Mouse (Mus musculus): ENCODE data around the gene Zfp61.
A peak's percentile ranks its signal among the peaks of the same experiment; 100 is the strongest.

The Zfp61 gene

GRCm38 (mm10) chr7:24260000-24260312, 41.1 kb downstream of the Zfp61 start:
- DNase-seq (ENCODE audit: low spot score in 2 of 2): no peak

- no peak for DNase-seq (ENCODE audit: low spot score in 2 of 2)
Measured at GRCm38 (mm10) chr7:24259306-24259999, 41.6 kb downstream of the Zfp61 start.

GRCm38 (mm10) chr7:24254633-24255474, 46.2 kb downstream of the Zfp61 start, which contains the start of gene Zfp108:
Gene Zfp108 (plus strand): TSS chr7:24254794.
- peak; percentile 30 to 68 for DNase-seq (ENCODE audit: low spot score in 2 of 2)

- DNase-seq (ENCODE audit: low spot score in 2 of 2): no peak
Measured at GRCm38 (mm10) chr7:24253779-24254615, 47.0 kb downstream of the Zfp61 start.
